Mouse (Mus musculus): ENCODE results near the gene Ucma.

DNA sequence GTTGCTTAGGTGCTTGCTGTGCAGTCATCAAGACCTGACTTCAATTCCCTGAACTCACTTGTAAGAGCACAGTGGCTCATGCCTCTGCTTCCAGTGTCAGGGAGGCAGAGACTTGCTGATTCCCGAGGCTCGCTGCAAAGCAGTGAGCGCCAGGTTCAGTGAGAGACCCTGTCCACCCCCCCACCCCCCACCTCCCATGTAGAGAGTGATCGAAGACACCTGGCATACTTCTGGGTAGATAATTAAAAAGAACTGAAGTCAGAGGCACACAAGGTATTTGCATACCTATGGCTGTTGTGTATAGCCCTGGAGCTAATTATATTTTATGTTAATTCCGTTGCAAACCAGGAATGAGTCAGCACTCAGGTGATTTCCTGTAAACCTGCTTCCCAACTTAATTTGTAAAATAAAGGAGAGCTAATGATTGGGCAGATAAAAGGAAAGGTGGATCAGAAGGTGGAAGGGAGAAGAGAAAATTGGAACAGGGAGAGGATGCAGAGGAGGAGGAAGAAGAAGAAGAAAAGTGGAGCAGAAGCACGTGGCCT, 21.6 kb upstream of the Ucma start:
- TF ChIP-seq CTCF (IDR thresholded peaks at IDR 0.05) (no peak), EP300 (IDR thresholded peaks at IDR 0.05) (no peak)

Measured in lung, postnatal 0 days (tissue).